Mouse (Mus musculus) brain, adult 2 months (tissue): ENCODE data around the gene Pik3cb.
A peak's percentile ranks its signal among the peaks of the same experiment; 100 is the strongest.

ENCODE experiments used
- DNase-seq: peaks from one replicate; pipeline ENCODE4 v3.0.0; 2011; ENCODE audit warnings: low read depth, low spot score

The Pik3cb gene

DNA sequence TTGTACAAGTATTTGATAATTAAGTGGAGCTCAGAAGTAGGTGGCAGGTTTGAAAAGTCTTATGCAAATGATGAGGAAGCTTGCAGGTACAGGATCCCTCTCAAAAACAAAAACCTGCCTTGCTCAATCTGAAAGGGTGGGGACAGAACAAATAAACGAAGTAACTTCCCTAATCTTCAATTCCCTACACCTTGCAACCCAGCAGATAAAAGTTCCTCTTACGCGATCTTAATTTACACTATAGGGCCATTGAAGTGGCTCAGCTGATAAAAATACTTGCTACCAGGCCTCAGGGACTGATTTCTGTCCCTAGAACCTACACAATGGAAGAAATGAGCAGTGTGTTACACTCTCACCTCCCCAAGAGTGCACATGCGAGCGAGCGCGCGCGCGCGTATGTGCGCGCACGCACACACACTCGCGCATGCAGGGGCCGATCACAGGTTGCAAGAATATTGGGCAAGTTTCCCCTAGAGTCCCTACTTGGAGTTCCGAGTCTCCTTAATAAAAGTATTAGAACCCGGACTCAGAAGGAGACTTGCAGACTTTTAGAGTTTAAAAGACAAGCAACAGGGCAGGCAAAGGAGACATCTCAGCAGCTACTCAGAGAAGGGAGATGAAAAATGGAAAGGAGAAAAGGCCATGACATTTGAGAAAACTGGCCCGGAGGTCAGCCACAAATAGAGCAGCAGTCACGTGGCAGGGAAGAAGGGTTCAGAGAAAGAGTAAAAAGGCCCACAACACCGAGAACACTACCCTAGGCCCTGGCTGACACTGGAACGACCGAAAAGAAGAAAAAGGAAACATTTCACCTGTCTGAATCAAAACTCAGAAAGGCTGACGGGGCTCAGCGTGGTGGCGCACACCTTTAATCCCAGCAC lies 6.7 kb upstream of the Pik3cb start:
- no peak for DNase-seq

DNA sequence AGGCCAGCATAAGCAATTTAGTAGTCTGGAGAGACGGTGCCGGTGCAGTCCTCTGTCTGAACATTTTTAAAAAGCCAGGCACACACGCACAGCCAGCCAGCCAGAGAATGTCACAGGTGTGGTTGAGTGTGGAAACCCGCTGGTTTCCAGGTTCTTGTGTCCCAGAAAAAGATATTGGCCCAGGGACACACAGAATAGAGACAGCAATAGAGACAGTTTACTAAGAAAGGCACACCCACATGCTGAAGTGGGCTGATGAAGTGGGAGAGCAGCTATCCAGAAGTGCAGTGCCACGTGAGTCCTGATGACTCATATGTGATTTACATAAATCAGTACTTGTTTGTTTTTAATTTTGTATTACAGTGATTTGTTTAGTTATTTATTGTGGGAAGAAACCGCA lies 5.3 kb upstream of the Pik3cb start:
- DNase-seq, result peak; percentile 65

DNA sequence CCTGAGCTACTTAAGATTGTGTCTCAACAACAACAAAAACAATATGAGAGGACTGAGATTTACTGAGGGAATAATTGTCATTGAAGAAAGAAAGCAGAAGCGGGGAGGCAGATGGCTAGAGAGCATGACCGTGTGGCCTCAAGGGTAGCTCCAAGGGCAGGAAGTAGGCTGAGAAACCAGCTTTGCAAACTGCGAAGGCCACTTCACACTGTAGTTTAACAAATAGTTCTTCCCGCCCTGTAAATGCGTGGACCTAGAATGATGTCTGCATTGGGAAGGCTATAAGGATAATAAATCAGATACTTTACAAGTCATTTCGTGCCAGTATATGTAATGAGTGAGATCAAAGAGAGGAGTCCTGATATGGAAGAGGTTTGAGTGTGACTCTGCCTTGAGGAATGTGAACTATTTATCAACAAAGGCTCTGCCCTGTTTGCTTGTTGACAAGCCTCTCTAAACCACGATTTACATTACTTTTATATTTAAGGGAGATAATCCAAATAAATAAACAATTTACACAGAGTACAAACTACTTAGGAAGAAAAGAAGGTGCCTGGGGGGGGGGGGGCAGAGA lies 4.1 kb upstream of the Pik3cb start:
- no peak for DNase-seq

DNA sequence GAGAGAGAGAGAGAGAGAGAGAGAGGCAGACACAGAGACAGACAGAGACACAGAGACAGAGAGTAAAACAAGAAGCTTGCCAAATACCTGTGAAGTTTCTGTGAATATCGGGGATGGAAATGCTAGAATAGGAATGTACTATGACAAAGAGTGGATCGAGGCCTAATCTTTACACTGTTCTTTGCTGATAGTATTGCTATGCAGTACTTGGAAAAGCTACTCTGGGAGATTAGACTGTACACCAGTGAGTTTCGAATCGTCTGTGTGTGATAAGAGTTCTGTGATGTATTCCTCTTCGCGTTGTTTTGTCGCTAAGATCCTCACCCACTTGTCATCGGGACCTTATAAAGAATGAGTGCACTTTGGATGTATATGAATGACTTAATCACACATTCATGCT lies 1.2 kb upstream of the Pik3cb start:
- no peak for DNase-seq

DNA sequence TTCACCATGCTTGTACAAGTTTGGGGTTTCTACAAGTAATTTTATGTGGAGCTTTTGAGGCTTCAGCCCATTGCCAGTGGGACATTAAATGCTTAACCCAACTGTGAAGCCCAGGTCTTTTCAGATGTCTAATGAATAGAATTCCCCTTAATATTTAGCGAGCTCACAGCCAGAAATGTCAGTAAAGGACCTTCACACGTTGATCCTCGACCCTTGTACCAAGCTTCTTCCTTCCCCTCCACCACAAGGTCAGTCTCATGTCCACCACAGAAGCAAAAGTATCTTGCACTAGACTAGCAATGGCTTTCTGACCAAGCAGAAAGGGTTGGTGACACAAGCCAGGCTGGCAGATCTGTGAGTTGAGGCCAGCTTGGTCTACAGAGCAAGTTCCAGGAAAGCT lies 750 bp upstream of the Pik3cb start:
- DNase-seq, result no peak

DNA sequence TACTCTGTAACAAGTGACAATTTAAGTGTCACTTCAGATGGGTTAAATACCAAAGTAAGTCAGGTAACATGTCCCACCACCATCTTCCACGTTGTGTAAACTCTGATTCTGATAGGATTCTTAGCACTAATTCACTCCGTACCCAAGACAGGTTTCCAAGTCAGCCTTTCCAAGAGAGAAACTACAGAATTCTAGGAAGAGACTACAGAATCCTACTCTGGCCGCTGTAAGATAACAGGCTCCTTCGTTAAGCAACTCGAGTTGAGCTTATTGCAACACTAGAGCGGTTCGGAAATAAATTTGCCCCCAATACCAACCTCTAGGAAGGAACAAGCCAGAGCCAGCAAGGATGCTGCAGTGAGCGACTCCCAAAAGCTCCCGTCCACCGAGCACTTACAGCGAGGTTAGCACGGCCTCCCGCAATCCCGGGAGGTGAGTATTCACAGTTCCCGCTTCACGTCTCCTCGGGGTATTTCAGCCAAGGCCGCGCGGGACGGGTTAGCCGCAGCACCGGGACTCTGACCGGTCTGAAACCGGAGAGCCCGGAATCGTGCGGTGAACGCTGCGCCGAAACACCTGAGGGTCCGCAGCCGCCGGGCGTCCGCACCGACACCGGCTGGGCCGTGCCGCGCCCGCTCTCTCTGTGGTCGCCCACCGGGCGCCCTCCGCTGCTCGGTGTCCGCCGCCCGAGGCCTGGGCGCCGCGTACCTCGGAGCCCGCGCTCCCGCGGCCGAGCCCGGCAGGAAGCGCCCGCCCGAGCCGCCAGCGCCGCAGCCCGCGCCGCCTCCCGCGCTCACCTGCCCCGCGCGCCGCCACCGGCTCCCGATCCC lies 1.0 kb downstream of the Pik3cb start:
- peak; percentile 56 for DNase-seq

DNA sequence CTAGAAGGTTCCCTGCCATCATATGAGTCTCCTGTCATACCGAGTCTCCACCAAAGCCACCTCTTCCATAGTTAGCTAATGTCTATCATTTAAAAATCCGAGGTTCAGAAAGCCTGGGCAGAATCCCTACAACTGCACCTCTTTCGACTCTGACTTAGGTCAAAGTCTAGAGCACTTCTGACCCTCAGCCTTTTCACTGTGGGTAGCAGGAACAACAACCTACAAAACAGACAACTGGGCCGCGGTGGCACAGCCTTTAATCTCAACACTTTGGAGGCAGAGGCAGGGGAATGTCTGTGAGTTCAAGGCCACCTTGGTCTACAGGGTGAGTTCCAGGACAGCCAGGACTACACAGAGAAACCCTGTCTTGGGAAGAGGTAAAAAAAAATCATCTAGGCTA lies 3.1 kb downstream of the Pik3cb start:
- DNase-seq, result no peak

DNA sequence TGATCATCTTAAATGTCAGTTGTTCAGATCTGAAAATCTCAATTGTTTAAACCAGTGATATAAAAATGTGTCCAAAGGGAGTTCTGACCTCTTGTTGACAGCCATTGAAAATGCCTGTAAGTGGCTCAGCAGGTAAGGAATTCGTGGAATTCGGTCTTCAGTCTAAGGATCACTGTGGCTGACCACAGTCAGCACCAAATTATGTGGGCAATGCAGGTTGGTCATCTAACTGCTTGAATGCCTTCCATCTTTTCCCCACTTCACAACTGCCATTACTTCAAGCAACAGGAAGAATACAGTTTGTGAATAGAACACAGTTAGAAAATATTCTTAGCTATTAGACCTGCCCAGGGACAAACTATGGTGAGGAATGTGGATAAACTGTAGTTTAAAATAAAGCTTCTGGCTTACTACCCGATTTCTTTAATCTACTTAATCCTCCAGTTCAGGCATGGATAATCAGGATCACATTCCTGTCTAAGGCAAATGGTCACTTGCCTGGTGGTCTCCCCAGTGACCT lies 8.4 kb downstream of the Pik3cb start:
- no peak for DNase-seq

DNA sequence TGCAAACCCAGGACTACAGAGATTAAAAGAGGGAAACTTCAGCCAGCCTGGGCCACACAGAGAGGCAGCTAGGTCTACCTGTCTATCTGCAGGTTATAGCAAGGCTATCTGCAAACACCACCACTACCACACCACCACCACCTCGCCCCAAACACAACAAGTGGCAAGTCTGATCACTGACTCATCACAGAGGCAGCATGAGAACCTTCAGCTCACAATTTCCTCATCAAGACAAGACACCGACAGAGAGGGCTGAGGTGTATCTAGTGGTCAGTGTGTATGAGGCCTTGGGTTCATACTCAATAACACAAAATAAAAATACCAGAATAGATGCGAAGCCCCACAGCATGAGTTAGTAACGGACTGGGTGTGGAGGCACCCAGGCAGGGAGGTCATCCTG lies 9.3 kb downstream of the Pik3cb start:
- no peak for DNase-seq

DNA sequence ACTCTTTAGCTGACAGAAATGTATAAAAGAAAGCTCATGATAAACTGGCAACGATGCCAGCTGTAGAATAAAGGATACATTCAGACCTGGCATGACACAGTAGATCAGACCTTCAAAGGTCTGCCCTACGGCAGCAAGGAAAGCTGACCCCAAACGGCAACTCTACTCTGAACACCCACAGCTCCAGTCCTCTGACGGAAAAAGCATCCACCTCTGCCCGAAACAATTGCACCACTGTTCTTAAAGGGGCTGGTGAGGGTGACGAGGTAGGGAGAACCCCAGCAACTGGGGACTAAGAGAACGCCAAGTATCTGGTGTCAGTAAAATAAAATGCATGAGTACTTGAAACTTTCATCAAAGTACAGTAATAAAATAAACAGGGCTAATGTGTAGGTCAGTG lies 12.8 kb downstream of the Pik3cb start:
- DNase-seq, result no peak

DNA sequence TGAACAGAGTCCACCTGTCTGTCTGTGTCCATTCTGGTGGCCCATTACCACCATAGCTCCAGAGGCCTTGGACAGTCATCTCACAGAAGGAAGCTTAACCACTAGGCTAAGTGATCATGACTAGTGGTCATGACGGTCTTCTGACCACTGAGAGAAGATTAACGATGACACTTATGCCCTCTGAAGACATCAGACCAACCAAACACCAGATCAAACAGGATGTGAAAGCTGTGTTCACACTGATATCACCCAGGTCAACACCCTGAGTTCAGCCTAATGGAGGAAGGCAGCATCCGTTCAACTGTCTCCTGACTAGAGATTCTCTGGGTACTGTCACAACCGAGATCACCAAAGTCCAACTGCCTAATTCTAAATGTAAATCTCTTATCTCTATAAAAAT lies 17.7 kb downstream of the Pik3cb start:
- no peak for DNase-seq

DNA sequence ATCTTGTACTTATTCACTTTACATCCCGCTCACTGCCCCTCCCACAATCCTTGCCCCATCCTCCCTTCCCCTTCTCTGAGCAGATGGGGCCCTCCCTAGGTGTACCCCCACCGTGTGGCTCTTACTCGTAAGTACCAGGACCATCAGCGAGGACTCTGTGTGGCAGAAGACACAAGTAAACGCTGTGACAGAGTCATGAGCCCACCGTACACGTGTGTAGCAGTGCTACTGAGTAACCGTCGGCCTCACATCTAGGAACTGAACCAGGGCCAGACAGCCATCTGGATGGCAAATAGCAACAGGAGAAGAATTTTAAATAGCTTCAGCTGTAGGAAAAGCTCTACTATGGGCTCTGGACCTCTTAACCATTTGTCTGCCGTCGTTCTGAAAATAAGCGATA lies 28.0 kb downstream of the Pik3cb start:
- DNase-seq, result peak; percentile 50

DNA sequence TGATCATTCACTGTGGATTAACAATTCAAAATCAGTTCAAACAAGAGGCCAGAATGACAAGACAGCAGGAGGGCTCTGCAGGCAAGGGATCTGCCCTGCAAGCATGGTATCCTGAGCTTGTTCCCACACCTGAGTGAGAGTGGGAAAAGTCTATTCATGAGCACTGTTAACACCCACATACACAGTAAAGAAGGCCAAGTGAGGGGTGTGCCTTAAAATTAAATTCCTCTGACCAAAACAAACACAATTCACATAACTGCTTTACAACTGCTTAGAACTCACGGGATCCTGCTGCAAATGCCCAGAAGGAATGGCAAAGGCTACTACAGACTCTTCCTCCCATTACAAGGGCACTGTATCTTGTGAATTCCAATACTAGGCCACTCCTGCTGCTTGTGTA lies 29.3 kb downstream of the Pik3cb start:
- DNase-seq, result no peak

DNA sequence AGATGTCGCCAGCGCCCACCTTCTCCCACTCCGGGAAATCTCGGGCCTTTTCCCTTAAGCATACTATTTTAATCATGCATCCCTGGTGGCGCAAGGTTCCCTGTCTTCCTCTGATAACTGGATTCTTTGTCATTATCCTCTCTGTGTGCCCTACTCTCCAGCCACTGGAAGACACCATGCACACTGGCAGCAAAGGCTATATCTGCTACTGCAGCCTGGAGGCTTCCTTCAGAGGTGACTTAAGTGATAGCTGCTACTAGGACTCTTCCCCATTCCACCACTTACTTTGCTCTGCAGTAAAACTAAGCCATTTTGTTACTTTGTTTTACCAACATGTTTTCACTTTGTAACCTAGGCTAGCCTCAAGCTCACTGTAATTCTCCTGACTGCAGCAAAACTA lies 30.2 kb downstream of the Pik3cb start:
- peak; percentile 23 for DNase-seq

DNA sequence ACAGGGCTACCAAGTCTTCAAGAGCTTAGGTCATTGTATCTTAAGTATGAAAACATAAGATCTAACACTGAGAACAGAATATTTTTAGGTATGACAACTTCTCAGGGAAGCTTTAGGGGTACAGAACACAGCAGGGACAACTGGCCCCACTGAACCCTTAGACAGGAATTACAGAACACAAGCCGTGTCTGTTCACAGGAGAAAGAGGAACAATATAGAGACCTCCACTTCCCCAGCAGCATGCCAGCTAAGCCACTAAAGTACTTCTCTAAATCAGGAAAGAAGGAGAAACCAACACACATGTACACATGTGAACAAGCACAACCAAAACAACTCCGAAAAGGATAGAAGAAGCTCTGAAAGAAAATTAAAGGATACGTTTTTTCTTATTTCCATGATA lies 30.8 kb downstream of the Pik3cb start:
- no peak for DNase-seq

DNA sequence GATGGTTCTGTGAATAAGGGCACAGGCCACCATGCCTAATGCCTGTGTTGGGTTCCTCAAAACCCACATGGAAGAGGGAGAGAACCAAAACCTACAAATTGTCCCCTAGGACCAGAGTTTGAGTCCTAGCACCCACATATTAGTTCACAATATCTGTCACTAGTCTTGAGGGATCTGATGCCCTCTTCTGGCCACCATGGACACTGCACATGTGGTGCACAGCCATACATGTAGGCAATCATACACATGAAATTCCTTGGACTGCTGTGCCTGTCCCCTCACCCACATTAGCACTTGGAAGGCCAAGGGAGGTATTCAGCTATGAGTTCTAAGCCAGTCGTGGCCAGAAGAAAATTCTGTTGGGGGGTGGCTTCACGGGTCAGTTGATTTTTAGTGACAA lies 36.0 kb downstream of the Pik3cb start:
- no peak for DNase-seq

DNA sequence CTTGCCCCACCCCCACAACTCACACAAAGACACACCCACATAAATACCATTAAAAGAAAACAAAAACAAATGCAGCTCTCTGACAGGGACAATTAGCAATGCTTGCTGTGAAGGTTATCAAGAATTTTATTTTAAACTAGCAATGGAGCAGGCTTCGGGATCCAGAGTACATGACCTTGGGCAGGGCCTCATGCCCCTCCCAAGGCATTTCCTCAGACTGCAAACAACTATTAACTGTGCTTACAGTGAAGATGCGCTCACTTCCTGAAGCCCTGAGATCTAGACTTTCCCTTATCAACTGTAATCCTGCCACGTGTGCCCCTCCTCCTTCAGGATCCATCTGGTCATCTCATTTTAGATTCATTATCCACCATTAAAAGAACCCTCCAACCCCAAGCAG lies 36.6 kb downstream of the Pik3cb start:
- DNase-seq, result no peak

DNA sequence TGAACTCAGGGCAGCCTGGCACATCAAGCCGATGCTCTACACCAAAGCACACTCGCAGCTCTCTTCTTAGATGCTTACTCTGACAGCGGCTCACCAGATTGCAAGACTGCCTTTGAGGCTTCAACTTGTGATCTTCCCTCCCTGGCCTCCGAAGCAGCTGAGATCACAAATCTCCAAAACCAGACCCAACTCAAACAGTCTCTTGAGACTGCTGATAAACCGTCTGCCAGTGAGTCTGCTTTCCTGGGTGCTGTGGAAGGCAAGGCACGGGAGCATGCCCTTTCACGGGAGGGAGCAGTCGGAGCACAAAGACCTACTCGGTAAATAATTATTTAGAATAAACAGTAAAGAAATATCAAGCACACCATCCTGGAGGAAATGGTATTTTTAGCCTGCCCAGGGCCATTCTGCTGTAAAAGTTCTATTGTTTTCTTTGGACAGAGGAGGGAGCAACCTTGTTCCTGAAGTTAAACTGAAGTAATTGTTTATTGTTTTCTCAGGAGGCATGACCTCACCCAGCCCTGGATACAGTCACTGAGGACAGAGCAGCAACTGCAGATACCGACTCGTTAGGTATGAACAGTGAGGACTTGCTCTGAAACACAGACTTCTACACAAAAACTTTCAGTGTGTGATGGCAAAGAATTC lies 41.8 kb downstream of the Pik3cb start:
- DNase-seq, result no peak

DNA sequence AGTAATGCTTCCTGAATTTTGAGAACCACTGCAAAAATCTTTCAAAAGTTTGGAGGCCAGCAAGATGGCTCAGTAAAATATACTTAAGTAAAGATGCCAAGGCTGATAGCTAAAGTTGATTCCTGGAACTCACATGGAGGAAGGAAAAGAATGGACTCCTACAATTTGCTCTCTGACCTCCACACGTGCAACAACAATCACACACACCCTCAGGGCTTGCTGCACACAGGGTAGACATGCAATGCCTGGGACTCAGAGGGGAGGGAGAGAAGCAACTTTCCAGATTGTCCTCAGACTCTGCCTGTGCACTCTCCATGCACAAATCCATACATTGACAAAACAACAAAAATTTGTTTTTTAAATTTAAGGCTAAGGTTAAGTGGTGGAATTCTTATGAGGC lies 42.8 kb downstream of the Pik3cb start:
- DNase-seq, result no peak

DNA sequence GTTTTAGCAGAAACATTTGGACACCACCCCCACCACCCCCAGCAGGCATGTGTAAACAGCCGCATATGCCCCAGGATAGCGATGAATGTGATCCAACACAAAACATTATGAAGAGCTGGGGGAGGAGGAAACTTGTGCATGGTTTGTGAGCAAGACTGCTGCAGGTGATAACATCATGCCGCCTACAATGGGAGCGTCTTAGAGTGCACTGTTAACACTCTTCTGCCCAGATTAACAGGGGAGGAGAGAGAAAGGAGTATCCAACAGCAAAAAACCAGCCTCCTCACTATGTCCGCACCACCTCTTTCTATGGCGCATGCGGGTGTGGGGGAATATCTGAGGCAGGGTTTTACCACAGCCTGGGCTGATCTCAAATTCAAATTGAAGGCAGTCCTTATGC lies 45.2 kb downstream of the Pik3cb start:
- DNase-seq, result peak; percentile 39

DNA sequence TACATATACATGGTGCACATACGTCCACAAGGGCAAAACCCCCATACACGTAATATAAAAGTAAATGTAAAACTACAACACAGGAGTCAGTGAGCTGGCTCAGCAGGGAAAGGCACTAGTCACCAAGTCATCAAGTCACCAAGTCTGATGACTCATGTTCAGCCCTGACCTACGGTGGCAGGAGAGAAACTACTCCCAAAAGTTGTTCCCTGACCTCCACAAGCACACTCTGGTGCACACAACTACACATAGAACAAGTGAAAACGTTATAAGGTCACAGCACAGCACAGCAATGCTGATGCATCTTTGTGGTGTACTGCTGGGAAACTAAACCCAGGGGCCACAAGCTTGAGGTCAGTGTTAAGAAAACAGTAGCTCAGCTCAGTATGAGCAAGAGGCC lies 49.9 kb downstream of the Pik3cb start:
- DNase-seq, result no peak

DNA sequence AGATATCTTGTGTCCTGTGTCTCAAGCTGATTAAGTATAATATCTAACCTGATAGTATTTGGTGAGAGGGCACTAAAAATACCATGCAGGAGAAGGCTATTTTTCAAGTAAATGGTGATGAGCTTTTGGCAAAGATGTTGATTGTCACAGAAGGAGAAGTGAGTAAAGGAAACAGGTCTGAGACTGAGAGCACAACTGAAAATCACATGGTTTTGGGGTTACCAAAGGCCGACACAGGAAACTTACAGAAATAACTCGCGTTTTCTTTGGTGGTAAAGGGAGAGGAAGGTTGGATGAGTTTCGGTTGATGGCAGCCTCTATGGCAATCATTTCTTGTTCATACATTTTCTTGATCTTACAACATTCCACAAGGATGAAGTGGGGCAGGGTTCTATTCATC lies 50.5 kb downstream of the Pik3cb start:
- DNase-seq, result no peak
